Mouse (Mus musculus) forebrain, embryonic 14.5 days (tissue): ENCODE data around the gene Pde4dip. TPM values are rescaled to one million over a fixed set of nuclear protein-coding genes. Genes with fewer than 3 reads are reported as not detected.

Experiments used
- ATAC-seq: fragments of 200-750 bp; cut with Nextera tagmentation; 2 replicates; pipeline ENCODE4 v1.8.0; 2017; ENCODE audit warnings: mild to moderate bottlenecking, moderate library complexity
- DNase-seq: peaks from one replicate; pipeline ENCODE4 v3.0.0-alpha.2; 2015; ENCODE audit warnings: low spot score
- H3K27ac ChIP-seq: fragments of 300-500 bp; sonication (generic); 2 replicates; pipeline ENCODE4 v1.5.1; 2014; ENCODE audit warnings: low read depth, mild to moderate bottlenecking, control low read depth, low read length, moderate library complexity
- H3K27me3 ChIP-seq: fragments of 300-500 bp; sonication (generic); replicated peaks from 2 replicates; pipeline ENCODE4 v1.6.1; 2014; ENCODE audit warnings: low read length, control low read depth, mixed read lengths; ENCODE audit not compliant: control insufficient read depth, insufficient read depth
- H3K36me3 ChIP-seq: fragments of 300-500 bp; sonication (generic); 2 replicates; pipeline ENCODE4 v1.6.1; 2014; ENCODE audit warnings: low read length, control low read depth; ENCODE audit not compliant: control insufficient read depth, insufficient read depth
- H3K4me1 ChIP-seq: fragments of 300-500 bp; sonication (generic); 2 replicates; pipeline ENCODE4 v1.6.1; 2014; ENCODE audit warnings: antibody characterized with exemption, low read length, control low read depth; ENCODE audit not compliant: control insufficient read depth, insufficient read depth
- H3K4me2 ChIP-seq: fragments of 300-500 bp; sonication (generic); 2 replicates; pipeline ENCODE4 v1.6.1; 2014; ENCODE audit warnings: mild to moderate bottlenecking, control low read depth, low read length
- H3K4me3 ChIP-seq: fragments of 300-500 bp; sonication (generic); 2 replicates; pipeline ENCODE4 v1.5.1; 2014; ENCODE audit warnings: low read depth, low read length, control low read depth
- H3K9ac ChIP-seq: fragments of 300-500 bp; sonication (generic); 2 replicates; pipeline ENCODE4 v1.6.1; 2014; ENCODE audit warnings: mild to moderate bottlenecking, low read length, control low read depth, moderate library complexity
- H3K9me3 ChIP-seq: fragments of 300-500 bp; sonication (generic); replicated peaks from 2 replicates; pipeline ENCODE4 v1.6.1; 2016; ENCODE audit warnings: low read length, control low read depth, mixed read lengths; ENCODE audit not compliant: control insufficient read depth
- WGBS: fragments of 180-500 bp; shearing (Covaris S2); extraction: QIAGEN DNeasy Blood & Tissue Kit; methylation state at CpG from one replicate; pipeline ENCODE4 v1.1.7; 2014; 5-methylcytosine and 5-hydroxymethylcytosine counted together
- polyA plus RNA-seq: library from polyadenylated mRNA; unstranded; fragments of >200 nt; fragmentation: Nextera tagmentation; extraction: Ambion mirVana; gene quantifications from 2 replicates; pipeline ENCODE4 v1.2.1, GENCODE M21; 2014

Pde4dip gene
- polyA plus RNA-seq, 1 experiment from 2014 or later: 50.6 TPM

DNA sequence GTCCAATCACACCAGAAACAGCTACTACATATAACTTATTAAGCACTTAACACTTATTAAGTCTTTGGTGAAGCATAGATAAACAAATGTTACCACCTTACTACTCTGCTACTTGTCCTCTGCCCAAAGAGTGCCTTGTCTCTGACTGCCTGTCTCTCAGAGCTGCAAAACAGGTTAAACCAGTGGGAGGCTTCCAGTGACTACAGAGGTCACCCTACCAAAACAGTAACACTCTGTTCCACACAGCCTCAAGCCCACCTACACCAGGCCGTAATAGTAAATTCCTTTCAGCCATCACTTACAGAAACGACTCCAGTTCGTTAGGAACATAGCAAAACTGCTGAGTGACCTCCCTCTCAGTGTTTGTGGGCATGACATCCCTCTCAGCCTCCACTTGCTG is 84.8 kb downstream of the Pde4dip start:
- H3K36me3 ChIP-seq: no peaks in the 10 kb centered on the region
- ATAC-seq: no peak
- WGBS: 55% methylated on average over 3 of the region's 3 CpGs

GRCm38 (mm10) chr3:97802927-97803326 is 85.6 kb downstream of the Pde4dip start:
- no peaks in the 10 kb centered on the region for H3K4me1 ChIP-seq
- ATAC-seq: no peak
- H3K4me2 ChIP-seq: no peak overlapping the region
- no peak for DNase-seq
- H3K9me3 ChIP-seq: no peaks in the 10 kb centered on the region
- no peak overlapping the region for H3K9ac ChIP-seq
- H3K27me3 ChIP-seq: no peaks in the 10 kb centered on the region
- H3K27ac ChIP-seq: no peak overlapping the region
- WGBS: 87% methylated on average over 2 of the region's 2 CpGs
- no peaks in the 10 kb centered on the region for H3K36me3 ChIP-seq
- H3K4me3 ChIP-seq: no peak overlapping the region

More for the DNA sequence above, 84.8 kb downstream of the Pde4dip start:
- Histone ChIP-seq H3K27ac (no peak overlapping the region), H3K9me3 (no peaks in the 10 kb centered on the region), H3K4me1 (no peaks in the 10 kb centered on the region), H3K4me2 (no peak overlapping the region), H3K9ac (no peak overlapping the region), H3K27me3 (no peaks in the 10 kb centered on the region), H3K4me3 (no peak overlapping the region)
- no peak for DNase-seq

GRCm38 (mm10) chr3:97802297-97802696 is 86.2 kb downstream of the Pde4dip start:
- 80% methylated on average over 5 of the region's 5 CpGs for WGBS
- no peak overlapping the region for H3K4me2 ChIP-seq

DNA sequence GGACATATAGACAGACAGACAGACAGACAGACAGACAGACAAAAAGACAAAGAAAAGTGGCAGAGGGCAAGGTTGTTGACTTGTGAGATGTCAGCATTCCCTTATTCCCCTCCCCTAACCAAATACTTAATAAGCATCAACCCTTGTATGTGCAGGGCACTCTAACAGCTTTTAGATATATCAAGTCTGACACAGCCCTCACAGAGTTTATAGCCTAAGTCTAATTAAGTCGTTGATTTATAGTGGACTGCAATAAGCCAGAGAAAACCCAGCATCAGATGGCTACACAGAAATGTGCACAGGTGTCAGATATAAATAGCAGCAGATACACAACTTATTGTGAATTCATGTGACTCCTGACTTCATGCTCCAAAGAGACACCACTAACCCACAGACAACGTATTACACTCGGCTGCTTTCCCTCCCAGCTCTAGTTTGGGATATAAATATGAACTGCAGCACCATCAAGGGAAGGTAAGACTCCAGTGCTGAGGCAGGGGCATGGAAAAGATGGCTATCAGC is 87.3 kb downstream of the Pde4dip start:
- Histone ChIP-seq H3K4me2 (no peak overlapping the region), H3K27ac (no peak overlapping the region), H3K9me3 (no peaks in the 10 kb centered on the region), H3K4me3 (no peak overlapping the region), H3K27me3 (no peaks in the 10 kb centered on the region), H3K9ac (no peak overlapping the region), H3K36me3 (no peaks in the 10 kb centered on the region), H3K4me1 (no peaks in the 10 kb centered on the region)
- ATAC-seq (no peak), DNase-seq (no peak)
- 83% methylated on average over 3 of the region's 3 CpGs for WGBS

More at GRCm38 (mm10) chr3:97802297-97802696, 86.2 kb downstream of the Pde4dip start:
- no peaks in the 10 kb centered on the region for H3K36me3 ChIP-seq
- H3K4me3 ChIP-seq: no peak overlapping the region
- no peak overlapping the region for H3K27ac ChIP-seq
- H3K27me3 ChIP-seq: no peaks in the 10 kb centered on the region
- H3K9ac ChIP-seq: no peak overlapping the region
- no peaks in the 10 kb centered on the region for H3K9me3 ChIP-seq
- H3K4me1 ChIP-seq: no peaks in the 10 kb centered on the region
- ATAC-seq (no peak), DNase-seq (no peak)

DNA sequence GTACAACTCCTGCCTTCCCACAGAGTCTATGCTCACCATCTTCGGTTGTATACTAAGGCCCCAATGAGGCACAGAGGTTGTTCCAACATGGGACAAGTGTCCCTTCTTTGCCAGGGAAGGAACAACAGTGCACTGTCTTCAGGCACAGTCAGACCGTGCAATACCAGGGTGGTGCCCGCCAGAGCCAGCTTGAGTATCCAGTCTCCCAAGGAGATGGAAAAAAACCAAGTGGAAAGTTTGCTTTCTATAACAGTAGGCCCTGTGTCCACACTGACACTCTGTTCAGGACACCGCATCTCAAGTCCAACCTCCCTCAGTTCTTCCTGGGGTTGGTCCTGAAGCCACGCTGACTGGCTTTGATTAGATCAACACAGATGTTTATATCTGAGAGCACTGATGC is 87.8 kb downstream of the Pde4dip start:
- 92% methylated on average over 5 of the region's 5 CpGs for WGBS
- DNase-seq (no peak), ATAC-seq (no peak)
- no peak overlapping the region for H3K27ac ChIP-seq
- H3K4me1 ChIP-seq: no peaks in the 10 kb centered on the region
- H3K9ac ChIP-seq: no peak overlapping the region
- H3K36me3 ChIP-seq: no peaks in the 10 kb centered on the region
- no peaks in the 10 kb centered on the region for H3K27me3 ChIP-seq
- H3K4me2 ChIP-seq: no peak overlapping the region
- no peak overlapping the region for H3K4me3 ChIP-seq
- no peaks in the 10 kb centered on the region for H3K9me3 ChIP-seq

DNA sequence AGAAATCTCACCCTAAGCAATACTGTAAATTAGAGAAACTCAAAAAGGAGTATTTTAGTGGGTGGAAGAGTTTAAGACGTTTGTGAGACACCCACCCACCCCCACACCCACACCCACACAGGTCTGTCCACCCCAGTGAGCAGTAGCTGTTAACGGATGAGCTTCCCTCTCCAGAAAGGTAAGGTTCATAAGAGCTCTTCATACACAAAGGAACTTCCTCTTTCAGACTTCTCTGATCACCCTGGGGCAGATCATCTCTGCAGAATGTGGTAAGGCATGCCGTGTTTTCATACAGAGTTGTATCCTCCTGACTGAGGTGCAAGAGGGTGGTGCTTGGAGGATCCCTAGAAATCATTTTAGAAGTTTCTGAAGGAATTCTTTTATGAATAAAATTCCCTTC is 88.5 kb downstream of the Pde4dip start:
- 82% methylated on average over 3 of the region's 3 CpGs for WGBS
- no peak overlapping the region for H3K9ac ChIP-seq
- ATAC-seq (no peak), DNase-seq (no peak)
- H3K4me2 ChIP-seq: no peak overlapping the region
- H3K27ac ChIP-seq: no peak overlapping the region
- no peak overlapping the region for H3K4me3 ChIP-seq
- no peaks in the 10 kb centered on the region for H3K9me3 ChIP-seq
- H3K4me1 ChIP-seq: no peaks in the 10 kb centered on the region
- no peaks in the 10 kb centered on the region for H3K36me3 ChIP-seq
- H3K27me3 ChIP-seq: no peaks in the 10 kb centered on the region

DNA sequence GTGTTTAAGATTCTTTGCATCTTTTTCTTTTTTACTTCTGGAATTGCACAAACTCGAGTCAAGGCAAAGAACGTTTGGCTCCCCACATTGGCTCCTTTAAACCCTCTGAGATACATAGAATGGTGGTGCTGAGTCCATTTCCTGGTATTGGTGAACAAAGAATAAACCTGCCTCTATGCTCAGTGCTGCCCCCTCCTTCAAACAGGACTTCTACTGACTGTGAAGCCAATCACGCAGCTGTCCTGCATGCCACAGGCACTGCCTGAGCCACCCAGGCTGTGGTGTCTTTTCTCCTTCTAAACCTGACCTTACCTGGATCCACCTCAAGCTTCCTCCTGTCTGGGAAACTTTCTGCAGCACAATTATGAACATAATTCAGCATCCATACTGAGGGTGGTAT is 89.2 kb downstream of the Pde4dip start:
- H3K36me3 ChIP-seq: no peaks in the 10 kb centered on the region
- H3K4me1 ChIP-seq: no peaks in the 10 kb centered on the region
- H3K27me3 ChIP-seq: no peaks in the 10 kb centered on the region
- DNase-seq (no peak), ATAC-seq (no peak)
- no peak overlapping the region for H3K9ac ChIP-seq
- H3K4me3 ChIP-seq: no peak overlapping the region
- no peaks in the 10 kb centered on the region for H3K9me3 ChIP-seq
- WGBS: 69% methylated on average over 3 of the region's 3 CpGs
- H3K27ac ChIP-seq: no peak overlapping the region
- no peak overlapping the region for H3K4me2 ChIP-seq

DNA sequence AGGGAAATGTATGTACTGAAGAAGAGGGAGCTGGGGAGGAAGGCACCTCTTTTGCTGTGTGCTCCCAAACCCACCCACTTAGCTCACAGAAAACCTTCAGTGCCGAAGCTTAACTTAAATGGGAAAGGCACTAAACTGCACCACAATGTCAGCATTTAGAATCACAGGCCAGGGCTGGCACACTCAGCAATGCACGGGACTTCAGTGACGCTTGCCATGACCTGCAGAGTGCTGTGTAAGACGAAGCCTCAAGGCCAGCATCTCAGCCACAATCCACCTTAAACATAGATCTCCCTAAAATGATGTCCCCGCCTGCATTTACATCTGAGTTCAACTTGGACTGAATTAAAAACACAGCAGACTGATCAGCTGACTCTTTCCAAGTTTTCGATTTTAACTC is 91.1 kb downstream of the Pde4dip start:
- H3K27me3 ChIP-seq: no peaks in the 10 kb centered on the region
- no peaks in the 10 kb centered on the region for H3K4me1 ChIP-seq
- no peaks in the 10 kb centered on the region for H3K36me3 ChIP-seq
- no peaks in the 10 kb centered on the region for H3K9me3 ChIP-seq
- WGBS: 82% methylated on average over 6 of the region's 6 CpGs
- no peak overlapping the region for H3K27ac ChIP-seq
- ATAC-seq: no peak
- no peak overlapping the region for H3K4me3 ChIP-seq
- no peak for DNase-seq
- no peak overlapping the region for H3K9ac ChIP-seq
- no peak overlapping the region for H3K4me2 ChIP-seq

- Histone ChIP-seq H3K27me3 (no peaks in the 10 kb centered on the region), H3K9ac (no peak overlapping the region), H3K9me3 (no peaks in the 10 kb centered on the region), H3K36me3 (no peaks in the 10 kb centered on the region), H3K4me3 (no peak overlapping the region), H3K4me2 (no peak overlapping the region), H3K4me1 (no peaks in the 10 kb centered on the region), H3K27ac (no peak overlapping the region)
- ATAC-seq: no peak
- DNase-seq: no peak
- 89% methylated on average over 8 of the region's 8 CpGs for WGBS
These were observed 94.5 kb downstream of the Pde4dip start for GRCm38 (mm10) chr3:97793995-97794394.
